Mouse (Mus musculus): ENCODE data around the gene Lrp2bp.

The Lrp2bp gene

DNA sequence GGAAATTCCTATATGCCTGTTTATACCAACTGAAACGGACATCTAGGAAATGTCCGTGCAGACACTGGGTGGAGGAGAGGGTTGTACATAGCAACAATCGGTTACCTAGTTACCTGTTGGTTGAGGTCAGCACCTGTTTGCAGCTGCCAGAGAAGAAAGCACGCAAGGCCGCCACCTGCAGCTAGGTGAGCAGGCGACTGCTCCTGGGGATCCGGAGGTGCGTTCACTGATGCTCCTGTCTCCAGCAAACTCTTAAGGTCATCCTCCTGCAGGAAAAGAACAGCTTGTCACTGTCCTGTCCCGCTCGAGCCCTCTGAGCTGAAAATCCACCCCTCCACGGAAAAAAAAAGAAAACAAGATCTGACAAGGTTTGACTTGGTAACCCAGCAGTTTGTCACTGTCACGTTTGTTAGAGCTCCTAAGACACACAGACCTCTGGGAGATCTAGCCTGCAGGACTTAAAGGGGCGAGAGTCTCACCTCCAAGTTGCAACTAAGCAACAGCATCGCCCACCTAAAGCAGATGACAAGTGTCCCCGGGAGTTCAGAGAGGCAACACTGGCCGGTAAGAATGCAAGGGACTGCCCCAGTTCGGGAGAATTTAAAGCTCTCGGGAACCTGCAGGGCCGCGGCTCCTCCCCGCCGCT is at the start of gene Lrp2bp:
Lrp2bp (plus strand) TSS at position 166 of the 646 bp plus-strand sequence.
- DNase-seq (ENCODE audit: low read depth, low spot score): peak; percentile 58

DNA sequence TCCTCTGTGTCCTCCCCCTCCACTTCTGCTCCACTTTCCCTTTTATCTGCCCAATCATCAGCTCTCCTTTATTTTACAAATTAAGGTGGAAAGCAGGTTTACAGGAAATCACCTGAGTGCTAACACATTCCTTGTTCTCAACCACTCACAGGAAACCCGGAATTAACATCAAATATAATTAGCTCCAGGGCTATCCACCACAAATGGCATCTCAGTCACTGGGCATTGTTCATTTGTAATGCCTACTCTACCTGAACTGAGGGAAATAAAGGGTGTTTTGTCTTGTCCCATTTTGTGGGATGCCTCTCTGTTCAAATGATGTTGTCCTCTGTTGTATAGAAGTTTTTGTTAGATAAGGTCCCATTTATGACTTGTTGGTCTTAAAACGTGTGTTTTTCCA is 48.5 kb upstream of the Lrp2bp start:
- DNase-seq (ENCODE audit: low read depth, low spot score): no peak

DNA sequence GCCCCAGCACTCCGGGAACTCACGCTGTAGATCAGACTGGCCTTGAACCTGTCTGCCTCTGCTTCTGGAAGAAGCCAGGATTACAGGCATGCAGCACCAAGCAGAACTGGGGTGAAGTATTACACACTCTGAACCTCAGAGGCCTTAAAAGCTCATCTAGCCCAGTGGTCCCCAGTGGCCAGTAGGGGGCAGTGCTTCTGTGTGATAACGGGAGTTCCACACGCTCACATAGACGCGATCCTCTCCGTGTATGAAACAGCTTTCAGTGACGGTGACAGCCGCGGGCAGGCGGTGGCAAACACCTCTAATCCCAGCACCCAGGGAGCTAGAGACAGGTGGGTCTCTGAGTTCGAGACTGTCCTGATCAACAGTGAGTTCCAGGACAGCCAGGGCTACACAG is 28.2 kb upstream of the Lrp2bp start:
- DNase-seq (ENCODE audit: low read depth, low spot score): no peak

DNA sequence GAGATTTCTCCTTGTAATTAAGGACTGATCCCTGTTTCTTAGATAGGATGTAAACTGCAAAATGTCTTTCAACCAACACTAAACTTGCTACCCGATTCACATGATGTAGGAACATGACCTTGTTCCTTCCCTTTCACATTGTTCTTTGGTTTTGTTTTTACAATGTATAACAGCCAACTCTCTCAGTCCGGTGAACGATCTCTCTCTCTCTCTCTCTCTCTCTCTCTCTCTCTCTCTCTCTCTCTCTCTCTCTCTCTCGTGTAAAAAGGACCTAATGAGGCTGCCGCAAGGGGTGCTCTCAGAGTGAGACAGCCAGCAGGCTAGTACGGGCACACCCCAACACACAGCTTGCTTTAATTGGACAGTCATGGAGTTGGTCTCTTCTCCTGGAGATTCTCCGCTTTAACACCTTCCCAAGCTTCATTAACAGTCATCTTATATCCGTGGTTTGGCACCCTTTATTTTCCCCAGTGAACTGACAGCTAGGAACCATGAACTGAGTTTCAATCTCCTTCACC is 25.1 kb upstream of the Lrp2bp start:
- peak; percentile 8 for DNase-seq (ENCODE audit: low read depth, low spot score)

DNA sequence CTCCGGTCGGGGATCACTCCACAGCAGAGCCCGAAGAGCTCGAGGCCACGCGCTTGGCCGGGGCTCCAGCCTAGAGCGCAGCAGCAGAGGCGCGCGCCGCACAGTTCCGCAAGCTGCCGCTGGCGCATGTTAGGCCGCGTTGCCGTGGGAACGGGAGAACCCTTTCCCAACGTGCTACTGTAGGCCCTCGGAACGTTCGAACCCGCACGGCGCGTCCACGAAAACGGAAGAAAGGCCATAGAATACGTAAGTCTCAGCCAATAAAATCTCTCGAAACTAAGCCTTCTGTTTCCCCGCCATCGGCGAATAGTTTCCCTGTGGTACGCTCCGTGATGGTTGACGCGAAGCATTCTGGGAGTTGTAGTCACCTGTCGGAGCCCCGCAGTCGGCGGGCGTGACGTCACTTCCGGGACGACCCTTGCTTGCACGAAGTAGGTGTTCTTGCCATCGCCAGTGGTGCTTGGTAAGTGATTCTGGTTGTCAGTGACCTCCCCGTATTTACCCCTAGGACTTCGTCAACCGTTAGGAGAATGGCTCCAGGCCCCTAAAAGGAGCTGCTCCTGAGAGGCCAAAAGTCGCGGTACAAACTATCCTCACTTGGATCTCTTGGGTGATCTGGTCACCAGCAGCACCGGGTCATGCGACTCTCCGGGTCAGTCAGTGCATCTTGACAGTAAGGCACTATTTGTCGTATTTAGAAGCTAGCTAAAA is 23.8 kb upstream of the Lrp2bp start, which contains the start of the genes 1700029J07Rik and Ufsp2:
1700029J07Rik (minus strand) TSS at position 127 of the 711 bp plus-strand sequence.
Ufsp2 (plus strand) TSS at position 403 of the 711 bp plus-strand sequence.
- peak; percentile 100 for DNase-seq (ENCODE audit: low read depth, low spot score)

DNA sequence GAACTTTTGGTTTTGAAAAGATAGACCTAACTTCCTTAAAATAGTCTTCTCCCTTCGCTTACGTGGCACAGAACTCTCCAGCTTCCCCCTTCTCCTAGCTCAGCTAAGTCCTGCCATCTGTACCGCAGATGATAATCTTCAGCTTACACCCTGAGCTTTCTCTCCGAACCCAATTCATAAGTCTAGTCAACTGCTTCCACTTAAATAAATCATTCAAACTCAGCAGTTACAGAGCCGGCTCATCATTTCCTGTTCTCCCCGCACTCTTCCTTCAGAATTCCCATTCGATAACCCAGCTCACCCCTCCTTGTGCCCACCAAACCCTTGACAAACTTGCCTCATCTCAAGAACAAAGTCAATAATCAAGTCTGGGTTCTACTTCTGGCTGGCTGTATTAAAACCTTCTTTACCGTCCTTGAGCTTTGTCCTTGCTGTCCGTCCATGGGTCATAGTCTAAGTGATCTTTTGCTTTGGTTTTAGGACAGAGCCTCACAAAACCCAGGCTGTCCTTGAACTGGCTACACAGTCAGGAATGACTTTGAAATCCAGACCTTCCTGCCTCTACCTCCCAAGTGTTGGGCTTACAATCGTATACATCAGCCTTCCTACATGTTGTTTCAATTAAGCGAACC is 23.1 kb upstream of the Lrp2bp start:
- peak; percentile 41 for DNase-seq (ENCODE audit: low read depth, low spot score)

DNA sequence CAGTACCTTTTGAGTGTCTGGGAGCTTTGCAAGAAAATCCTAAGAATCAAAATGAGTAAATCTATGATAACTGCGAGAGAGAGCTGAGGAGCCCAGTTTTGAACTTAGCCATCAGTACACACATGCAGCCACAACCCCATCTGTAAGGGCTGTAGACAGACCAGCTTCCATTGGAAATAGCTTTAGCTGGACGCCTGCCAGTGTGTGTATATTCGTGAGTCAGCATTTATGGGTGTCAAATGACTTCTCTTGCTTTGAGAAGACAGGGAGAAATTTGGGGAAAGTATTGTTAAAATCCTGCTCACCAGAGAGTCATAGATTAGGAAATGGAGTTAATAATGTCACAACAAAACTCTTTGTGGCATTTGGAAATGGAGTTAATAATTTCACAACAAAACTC is 12.4 kb upstream of the Lrp2bp start:
- no peak for DNase-seq (ENCODE audit: low read depth, low spot score)

DNA sequence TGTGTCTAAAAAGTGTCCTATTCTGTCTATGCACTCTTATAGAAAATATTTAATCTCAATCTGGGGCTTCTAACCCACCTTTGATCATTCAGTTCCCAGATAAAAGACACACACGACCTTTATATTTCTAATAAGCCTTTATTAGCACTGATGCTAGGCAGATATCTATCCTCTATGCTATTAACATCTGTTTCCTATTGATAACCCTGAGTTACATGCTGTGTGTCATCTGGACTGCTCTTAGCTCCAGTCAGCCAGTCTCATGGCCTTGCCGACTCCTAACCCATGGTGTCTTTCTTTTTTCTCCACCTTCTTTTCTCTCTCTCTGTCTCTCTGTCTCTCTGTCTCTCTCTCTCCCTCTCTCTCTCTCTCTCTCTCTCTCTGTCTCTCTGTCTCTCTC is 10.9 kb upstream of the Lrp2bp start:
- no peak for DNase-seq (ENCODE audit: low read depth, low spot score)

DNA sequence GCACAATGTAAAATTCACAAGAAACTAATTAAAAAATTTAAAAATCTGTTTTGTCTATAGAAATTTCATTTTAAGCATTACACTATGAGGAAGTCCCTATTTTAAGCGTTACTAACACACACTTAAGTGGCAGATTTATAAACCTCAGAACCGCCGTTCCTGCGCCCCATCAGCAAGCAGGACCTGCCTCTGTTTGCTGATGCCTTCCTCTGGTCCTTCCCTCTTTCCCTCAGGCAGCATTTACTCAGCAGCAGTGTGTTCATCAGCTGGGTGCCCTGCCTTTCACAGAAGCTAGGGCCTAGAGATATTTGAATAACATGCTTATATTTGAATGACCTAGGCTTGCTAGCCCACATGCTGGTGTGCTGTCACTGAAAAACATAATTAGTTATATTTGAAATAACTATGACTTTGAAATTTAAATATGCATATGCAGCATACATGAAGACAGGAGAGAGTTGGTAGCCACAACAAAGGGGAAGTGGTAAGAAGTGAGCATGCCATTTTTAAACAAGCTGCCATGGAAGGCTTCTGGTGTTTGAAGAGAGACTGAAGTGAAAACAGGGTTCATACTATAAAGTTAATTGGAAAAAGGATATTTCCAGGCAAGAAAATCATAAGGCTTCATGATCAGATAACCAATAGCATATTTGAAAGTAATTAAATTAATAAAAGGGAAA is 8.3 kb upstream of the Lrp2bp start:
- DNase-seq (ENCODE audit: low read depth, low spot score): no peak

DNA sequence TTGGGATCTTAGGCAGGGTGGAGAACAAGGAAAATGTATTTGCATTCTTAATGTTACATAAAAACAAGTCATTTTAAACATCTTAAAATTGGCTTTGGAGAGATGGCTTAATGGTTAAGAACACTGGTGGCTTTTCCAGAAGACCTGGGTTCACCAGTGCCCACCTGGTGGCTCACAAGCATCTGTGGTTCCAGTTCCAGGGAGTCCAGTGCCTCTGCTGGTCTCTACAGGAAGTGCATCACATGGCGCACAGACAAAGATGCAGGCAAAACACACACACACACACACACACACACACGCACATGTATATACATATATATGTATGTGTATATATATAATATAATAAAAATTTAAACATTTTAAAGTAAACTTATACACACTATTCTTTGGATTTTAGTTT is 5.0 kb upstream of the Lrp2bp start:
- DNase-seq (ENCODE audit: low read depth, low spot score): peak; percentile 20

DNA sequence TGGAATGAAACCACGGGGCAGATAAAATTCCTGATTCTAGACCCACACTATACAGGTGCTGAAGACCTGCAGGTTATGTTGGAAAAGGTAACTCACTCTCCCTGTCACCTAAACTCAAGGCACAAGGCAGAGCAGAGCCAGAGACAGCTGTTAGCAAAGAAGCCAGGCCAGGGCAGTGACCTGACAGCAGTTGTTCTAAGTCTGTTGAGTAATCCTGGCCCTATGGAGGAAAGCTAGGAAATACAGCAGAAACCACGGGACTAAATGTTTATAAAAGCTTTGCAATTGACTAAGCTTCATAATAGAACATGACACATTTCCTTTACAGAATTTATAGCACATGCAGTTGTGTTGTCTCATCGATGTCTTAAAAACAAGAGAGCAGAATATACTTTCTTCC is 3.5 kb upstream of the Lrp2bp start:
- DNase-seq (ENCODE audit: low read depth, low spot score): no peak

DNA sequence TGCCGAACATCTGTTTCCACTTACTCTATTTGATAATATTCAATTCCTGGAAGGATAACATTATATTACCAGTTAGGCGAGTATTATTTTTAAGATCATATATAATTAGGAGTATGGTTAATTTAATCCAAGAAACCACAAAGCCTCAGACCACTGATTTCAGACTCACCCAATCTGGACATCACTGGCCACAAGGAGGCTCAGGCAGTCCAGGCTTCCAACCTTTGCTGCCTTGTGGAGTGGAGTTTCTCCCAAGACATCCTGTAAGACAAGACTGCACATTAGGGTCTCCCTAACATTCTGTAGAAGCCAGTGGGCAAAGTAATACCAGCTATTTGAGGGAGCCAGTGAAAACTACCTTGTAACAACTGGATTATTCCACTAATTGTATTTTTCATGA is 875 bp upstream of the Lrp2bp start:
- DNase-seq (ENCODE audit: low read depth, low spot score): peak; percentile 22

DNA sequence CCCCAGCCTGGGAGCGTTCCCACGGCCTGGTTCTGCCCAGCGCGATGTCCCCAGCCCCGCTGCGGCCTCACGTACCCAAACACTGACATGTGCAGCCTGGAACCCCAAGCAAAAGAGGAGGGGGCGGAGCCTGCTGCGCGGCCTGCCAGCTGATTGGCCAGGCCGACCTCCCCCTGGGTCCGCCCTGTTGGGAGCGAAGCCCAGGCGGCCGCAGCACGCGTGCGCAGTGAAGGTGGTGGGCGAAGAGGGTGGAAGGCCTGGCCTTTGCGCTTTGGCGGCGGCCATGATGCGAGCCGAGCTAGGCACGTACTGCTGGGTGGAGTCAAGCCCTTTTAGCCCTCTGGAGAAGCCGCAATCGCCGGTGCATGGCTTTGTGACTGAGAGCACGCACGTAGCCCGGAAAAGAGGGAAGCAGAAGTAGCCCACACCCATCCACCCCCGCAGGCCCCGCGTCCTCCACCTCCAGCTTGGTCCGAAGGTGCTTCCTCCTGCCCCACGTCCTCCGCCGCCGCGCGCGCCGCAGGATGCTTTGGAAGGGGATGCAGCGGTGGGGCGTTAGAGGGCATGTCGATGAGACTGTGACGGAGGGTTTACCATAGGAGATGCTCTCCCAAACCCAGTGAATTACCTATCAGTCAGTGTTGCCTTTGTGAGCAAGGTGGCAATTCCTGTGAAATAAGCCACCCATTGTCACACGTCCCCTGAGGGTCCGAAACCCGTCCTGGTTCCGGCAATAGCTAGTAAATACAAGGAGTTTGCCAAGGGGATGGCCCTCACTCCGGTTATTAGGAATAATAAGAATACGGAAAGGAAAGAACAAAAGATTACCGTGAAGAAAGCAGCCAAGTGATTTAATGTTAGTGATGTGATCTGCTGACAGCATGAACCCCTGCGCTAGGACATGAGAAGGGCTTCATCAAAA is 942 bp downstream of the Lrp2bp start:
- DNase-seq (ENCODE audit: low read depth, low spot score): peak; percentile 99

DNA sequence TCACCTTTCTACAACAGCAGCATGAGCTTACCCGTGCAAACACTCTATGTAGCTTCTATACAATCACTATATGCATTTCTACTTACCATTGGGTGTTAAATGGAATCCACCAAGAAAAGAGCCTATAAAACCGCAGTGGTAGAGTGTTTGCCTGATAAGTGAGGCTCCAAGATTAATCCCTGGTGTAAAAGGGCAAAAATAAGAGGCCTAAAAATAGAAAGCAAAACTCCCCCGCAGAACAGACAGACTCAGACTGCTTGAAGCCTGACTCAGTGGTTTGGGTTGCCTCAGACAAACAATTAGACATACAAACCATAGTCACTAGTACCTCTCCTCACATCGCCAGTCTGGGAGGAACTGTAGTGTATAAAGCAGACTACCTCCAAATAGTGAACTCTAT is 6.5 kb downstream of the Lrp2bp start, which contains the start of gene Ankrd37:
Ankrd37 (minus strand) TSS at position 112 of the 400 bp plus-strand sequence.
- peak; percentile 54 for DNase-seq (ENCODE audit: low read depth, low spot score)

DNA sequence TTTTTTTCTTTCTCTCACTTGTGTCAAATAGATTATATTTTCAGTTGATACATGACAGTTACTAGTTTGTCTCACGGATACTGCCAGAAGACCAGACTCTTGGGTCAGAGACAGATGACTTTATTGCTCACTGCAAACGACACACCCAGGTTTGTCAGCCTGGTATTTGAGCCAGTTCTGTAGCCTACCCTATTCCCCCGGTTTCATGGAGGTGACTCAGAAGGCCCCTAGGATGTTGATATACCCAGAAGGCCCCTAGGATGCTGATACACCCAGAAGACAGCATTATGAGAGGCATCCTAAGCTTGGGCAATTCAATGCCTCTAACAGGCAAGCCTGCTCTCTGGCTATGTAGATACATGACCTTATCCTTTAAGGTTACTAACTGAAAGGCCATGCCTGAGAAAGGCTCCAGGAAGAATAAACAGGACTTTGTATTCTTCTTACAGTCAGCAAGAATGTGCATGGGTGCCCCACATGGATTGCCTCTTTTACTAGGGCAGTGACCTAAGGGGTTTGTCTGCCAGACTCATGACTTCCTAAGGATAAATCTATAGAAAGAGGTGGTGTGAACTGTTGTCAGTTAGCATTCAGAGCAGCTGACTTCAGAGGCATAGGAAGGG is 8.1 kb downstream of the Lrp2bp start:
- no peak for DNase-seq (ENCODE audit: low read depth, low spot score)

DNA sequence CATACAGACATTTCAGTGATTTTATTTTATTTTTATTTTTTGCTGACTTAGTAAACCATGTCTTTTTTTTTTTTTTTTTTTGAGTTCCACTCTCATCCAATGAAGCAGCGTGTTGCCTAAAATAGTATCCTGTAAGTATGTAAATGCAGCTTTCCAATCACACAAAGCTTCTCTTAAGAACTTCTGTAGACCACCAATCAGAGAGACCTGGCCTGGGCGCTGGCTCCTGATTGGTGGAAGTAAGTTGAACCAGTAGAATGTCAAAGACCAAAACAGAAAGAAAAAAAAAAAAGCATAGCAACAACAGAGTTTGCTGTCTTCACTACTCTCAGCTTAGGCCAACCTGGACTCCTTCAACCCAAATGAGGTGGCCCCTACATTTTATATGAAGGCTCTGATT is 11.2 kb downstream of the Lrp2bp start:
- DNase-seq (ENCODE audit: low read depth, low spot score): peak; percentile 44

DNA sequence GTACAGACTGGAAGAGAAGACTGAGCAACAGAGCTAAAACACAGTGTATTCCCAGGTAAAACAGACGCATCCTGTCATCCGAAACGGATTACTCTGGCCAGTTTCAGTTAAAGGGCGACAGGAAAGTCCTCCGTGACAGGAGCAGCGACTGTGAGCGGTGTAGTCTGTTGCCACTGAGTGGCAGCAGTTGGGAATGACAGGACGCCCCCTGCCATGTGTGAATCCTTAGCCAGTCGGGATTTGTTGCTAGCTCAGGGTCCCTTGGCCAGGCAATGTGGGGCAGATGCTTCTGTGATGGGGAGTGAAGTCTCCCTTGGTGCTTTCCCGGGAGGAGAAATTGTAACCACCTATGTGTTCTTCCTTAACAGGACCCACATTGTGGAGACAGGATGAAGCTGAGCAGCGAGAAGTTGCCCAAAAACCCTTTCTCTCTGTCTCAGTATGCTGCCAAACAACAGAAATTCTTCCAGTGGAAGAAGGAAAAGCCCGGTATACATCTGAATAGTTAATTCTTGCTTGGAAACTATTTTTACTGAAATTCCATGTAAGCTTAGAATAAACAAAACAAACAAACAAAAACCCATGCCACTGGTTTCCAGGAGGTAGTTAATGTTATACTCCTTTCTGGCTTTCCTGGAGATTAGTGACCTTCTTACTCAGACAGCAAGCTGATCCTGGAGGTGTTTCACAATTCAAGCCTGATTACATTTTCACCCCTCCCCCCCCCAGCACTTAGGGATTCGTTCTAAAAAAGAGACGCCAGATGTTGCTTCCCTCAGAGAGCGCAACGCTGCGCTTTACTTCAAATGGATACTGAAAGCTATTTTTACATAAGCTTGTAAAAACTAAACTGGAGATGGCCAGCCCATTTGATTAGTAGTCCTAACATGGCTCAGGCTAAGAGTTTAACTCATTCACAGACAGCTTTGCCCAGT is 11.9 kb downstream of the Lrp2bp start:
- DNase-seq (ENCODE audit: low read depth, low spot score): peak; percentile 80

DNA sequence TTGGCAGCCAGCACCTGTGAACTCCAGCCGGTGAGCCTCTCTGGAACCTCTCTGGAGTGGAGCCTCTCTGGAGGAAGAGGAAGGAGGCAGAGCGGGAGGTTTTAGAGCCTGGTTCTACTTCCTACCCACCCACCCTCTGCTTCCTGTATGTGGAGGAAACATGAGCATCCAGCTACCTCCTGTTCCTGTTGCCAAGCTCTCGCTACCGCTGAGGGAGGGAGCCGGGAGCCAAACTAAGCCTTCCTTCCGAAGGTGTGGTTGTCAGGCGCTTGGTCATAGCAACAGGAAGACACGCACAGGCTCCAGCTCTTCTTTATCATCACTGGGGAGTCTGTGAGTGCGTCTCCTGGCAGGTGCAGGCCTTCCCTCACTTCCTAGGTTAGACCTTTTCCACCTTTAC is 23.1 kb downstream of the Lrp2bp start:
- peak; percentile 24 for DNase-seq (ENCODE audit: low read depth, low spot score)

DNA sequence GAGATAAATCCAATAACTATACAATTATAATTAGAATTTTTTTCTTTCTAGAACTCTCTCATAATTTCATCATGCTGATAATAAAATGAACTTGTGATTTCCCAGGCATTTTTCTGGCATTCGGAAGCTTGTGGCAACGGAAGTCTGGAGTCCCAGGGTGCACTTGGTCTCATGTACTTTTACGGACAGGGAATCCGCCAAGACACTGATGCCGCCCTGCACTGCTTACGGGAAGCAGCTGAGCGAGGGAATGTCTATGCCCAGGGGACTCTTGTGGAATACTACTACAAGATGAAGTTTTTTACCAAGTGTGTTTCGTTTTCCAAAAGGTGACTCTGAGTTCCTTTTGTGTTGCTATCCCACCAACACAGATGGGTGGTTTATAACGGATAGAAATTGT is 23.7 kb downstream of the Lrp2bp start:
- no peak for DNase-seq (ENCODE audit: low read depth, low spot score)

All from brain, adult 2 months (tissue).